Mouse (Mus musculus) heart, postnatal 36 days (tissue): ENCODE measurements around the gene Lats2. TPM values are rescaled to one million over a fixed set of nuclear protein-coding genes. Genes with fewer than 3 reads are reported as not detected.
A peak's percentile ranks its signal among the peaks of the same experiment; 100 is the strongest.
"Not testable (repeated sequence)": the region's sequence is repeated elsewhere in the genome, so short reads cannot be mapped to it uniquely, and the experiment has no call there.

ENCODE experiments used
- DNase-seq, 2 experiments: peaks; one replicate each; pipeline ENCODE4 v3.0.0; 2021 to 2022
- intact Hi-C: fragments of 180-260 bp; cut with DNase I; formaldehyde crosslinking; loops from one replicate; pipeline ENCODE4 v1.15.1; 2025
- total RNA-seq, 2 experiments: library from RNA; stranded (reverse); gene quantifications; 2 replicates each; pipeline ENCODE4 v1.2.3; 2021

Lats2 gene
- total RNA-seq: 10 to 100 TPM; 33.3 to 38.5 TPM

DNA sequence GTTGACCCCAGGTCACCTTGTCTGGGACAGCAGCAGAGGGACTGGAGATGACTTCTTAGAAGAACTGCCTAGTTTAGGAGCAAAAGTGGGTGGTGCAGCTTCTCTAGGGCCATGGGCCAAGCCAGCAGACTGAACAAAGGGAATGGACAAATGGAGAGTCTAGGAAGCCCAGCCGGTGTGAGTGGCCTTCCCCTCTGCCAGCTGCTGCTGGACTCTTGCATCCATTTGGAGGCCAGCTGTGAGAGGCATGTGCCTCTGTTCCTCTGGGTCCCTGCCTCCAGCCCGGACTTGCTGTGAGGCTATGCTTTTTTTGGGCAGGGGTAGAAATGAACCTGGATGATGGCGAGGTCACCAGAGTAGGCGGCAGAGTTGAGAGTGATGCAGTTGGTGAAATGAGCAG lies at the start of gene Lats2:
Gene Lats2 (minus strand): TSS at position 152 of the 400 bp plus-strand sequence.
- DNase-seq: no peak
- intact Hi-C loops: no loop called here

- intact Hi-C loops: no loop called here
- DNase-seq: no peak
Measured at GRCm38 (mm10) chr14:57803731-57804130, 45.5 kb upstream of the Lats2 start.

- DNase-seq: peak; percentile 95
- intact Hi-C loops: loop anchor here (1.0 to 2.0 kb wide), 3 partner anchors 29 to 111 kb away; partner anchors contain the start of genes Gm49361, Mrpl57 and Ska3
Measured at GRCm38 (mm10) chr14:57797991-57798931, 40.1 kb upstream of the Lats2 start, which contains the start of gene Sap18. Gene Sap18 (plus strand): TSS chr14:57798180.

DNA sequence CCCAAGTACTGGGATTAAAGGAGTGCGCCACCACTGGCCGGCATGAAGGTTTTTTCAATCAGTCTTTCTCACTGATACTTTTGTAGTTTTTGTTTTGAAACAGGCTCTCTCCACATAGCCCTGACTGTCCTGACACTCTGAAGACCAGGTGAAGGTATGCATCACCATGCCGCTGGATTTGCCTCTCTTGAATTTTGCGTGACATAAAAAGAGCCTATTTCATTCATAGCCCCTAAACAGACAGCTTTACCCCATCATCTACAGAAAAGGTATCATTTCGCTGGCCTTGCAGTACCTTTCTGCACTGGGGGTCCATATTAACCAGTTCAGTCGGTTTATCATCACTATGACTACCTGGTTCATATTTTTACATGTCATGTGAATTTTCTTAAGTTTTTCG lies 39.4 kb upstream of the Lats2 start:
- peak in 1 of 2 experiments; percentile 5 for DNase-seq
- intact Hi-C loops: loop anchor here (1.0 kb wide), 1 partner anchor 51 kb away; the partner anchor contains the start of gene Gm49361

DNA sequence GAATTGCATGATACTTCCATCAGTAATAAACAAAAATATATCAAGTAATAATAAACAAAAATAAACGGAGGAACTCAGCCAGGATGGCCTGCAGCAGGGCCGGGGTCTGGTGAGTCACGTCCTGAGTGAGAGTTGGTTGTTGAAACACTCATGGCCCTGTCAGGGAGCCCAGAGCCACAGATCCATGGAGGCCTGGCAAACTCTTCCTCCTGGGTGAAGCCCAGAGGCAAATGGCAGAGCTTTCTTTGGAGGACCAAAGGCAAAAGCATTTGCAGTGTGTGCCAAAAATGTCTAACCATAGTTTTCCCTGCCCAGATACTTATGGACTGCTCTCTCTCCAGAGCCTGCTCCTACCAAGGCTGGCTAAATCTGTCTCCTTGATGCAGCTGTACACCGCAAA lies 33.0 kb upstream of the Lats2 start:
- DNase-seq: no peak
- intact Hi-C loops: no loop called here

DNA sequence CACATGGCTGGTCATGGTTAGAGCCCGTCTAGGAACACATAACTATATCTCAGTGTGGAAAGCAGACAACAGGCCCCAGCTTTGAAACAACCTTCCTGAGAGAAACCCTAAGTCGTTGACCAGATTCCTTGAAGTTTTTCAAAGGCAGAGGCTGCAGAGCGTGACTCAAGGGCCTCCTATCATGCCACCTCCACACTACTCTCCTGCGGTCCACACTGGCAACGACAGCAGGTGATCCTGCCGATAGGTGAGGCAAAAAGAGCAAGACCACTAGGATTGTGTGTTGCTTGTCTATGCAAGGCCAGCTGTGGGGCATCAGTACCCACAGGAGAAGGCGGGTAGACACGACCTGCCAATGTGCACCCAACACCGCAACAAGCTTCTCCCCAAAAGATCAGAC lies 31.6 kb upstream of the Lats2 start:
- no peak for DNase-seq
- intact Hi-C loops: no loop called here

GRCm38 (mm10) chr14:57789311-57789710 lies 31.1 kb upstream of the Lats2 start:
- intact Hi-C loops: no loop called here
- DNase-seq: no peak

- DNase-seq: no peak
- intact Hi-C loops: no loop called here
Measured at GRCm38 (mm10) chr14:57787406-57787805, 29.2 kb upstream of the Lats2 start.

DNA sequence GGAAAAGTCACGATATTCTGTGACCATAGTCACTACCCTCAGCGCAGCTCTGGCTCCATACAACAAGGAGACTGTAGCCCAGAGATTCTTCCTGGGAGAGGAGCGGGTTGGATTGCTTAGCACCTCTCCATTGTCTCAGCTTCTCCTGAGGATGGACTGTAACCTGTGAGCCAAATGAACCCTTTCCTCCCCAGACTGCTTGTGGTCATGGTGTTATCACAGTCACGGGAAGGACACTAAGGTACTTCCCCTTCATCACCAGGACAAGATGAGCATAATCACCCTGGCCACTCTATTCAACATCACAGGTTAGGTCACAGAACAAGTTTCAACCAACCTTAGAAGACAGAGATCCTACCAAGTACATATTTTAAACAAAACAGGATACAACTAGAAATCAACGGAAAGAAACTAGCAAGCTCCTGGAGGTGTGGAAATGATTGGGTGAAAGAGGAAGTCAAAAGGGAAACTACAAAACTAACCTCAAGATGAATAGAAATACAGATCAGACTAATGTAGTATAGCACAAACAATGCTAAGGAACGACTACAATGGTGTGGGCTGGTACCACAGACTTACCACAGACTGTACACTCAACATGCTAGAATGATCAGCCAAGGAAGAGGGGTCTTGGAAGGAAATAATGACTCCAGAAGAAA lies 14.1 kb upstream of the Lats2 start:
- intact Hi-C loops: no loop called here
- no peak for DNase-seq

DNA sequence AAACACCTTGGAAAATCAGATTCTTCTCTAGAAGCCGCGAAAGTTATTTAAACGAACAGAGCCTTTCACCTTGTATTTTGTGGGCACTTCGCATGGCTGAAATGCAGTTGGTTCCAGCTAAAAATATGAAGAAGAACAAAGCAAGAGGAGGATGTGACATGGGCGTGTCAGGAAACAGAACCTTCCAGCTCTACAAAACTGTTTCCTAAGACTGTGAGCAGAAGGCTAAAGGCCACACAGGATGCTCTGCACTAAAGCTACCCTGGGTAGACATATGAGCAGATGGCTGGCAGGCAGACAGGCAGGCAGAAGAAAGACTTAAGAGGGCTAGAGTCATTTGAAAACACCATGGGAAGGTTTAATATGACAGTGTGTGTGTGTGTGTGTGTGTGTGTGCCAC lies 10.9 kb upstream of the Lats2 start:
- intact Hi-C loops: no loop called here

DNA sequence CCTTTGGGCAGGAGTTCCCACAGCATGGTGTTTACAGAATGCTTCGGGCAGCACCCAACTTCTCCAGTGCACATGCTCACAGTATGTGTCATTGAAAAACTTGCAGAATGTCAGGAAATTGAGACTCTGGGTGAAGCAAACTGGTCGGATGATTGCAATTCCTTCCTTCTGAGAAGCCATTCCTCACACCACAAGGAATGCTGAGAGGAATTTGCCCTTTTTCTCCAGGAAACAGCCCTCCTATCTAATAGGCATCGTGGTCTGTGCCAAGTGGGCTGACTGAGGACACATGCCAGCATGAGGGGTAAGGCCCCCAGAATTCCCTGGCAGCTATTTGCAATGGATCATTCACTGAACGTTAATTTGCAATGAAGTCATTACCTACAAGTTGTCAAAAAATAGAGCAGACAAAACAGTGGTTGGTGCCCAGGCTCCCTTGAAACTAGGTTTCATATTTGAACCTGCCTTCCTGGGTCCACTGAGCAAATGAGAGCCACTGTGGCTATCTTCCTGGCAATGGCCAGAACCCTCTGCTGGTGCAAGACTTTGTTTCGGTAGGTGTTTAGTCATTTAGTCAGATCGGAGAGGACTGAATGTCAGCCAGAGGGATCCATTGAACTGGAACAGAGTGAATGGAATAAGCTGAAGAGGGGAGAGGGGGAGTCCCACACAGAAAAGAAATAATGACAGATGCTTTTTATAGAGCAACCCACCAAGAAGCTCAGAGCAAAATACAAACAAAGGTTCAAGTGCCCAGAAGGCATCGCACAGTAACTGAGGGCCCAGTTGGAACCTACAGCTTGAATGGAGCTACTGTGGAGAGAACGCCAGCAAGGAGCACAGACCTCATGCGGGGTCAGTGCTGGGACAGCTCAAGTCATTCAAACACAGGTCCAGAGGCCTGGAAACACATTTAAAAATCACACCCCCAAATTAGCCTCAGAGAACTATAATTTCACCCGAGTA lies 2.5 kb upstream of the Lats2 start:
- intact Hi-C loops: no loop called here
- DNase-seq: no peak

More for the DNA sequence above, 10.9 kb upstream of the Lats2 start:
- no peak for DNase-seq

DNA sequence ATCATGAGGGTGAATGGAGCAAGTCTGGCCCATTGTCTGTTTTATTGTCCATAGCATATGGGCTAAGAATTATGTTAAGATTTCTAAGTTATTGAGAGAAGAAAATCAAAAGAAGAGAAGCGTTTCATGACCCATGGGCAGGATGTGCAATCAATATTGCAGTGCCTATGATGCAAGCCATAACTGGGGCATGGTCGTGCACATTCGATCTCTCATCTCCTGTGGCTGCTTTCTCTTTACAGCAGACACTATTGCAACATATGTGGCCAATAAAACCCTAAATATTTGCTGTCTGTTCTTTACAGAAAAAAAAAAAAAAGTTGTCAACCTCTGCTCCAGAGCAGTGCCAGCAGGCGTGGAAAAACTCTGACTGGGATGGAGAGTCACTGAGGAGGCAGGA lies 2.1 kb downstream of the Lats2 start:
- no peak for DNase-seq
- intact Hi-C loops: no loop called here

- intact Hi-C loops: no loop called here
- DNase-seq: no peak
Measured at GRCm38 (mm10) chr14:57755661-57756060, 2.5 kb downstream of the Lats2 start.

GRCm38 (mm10) chr14:57753351-57753992 lies 4.7 kb downstream of the Lats2 start:
- no peak for DNase-seq
- intact Hi-C loops: no loop called here

GRCm38 (mm10) chr14:57751006-57751405 lies 7.2 kb downstream of the Lats2 start:
- DNase-seq, intact Hi-C loops: not testable (repeated sequence)

GRCm38 (mm10) chr14:57749501-57749900 lies 8.7 kb downstream of the Lats2 start:
- no peak for DNase-seq
- intact Hi-C loops: loop anchor here (5.0 to 10.0 kb wide), 2 partner anchors 143 to 1065 kb away; partner anchors contain the start of gene Zdhhc20

GRCm38 (mm10) chr14:57746001-57746771 lies 12.0 kb downstream of the Lats2 start, which contains the start of gene Gm49361:
Gene Gm49361 (minus strand): TSS chr14:57746103.
- intact Hi-C loops: loop anchor here (1.0 to 10.0 kb wide), 3 partner anchors 51 to 1069 kb away; partner anchors contain the start of gene Zdhhc20
- peak; percentile 96 to 97 for DNase-seq

GRCm38 (mm10) chr14:57745291-57745969 lies 12.8 kb downstream of the Lats2 start:
- intact Hi-C loops: loop anchor here (1.0 to 10.0 kb wide), 5 partner anchors 15 to 1069 kb away; partner anchors contain the start of gene Zdhhc20
- peak; percentile 68 to 78 for DNase-seq
